Mouse (Mus musculus): ENCODE results near the gene Cklf. TPM values are rescaled to one million over a fixed set of nuclear protein-coding genes. Genes with fewer than 3 reads are reported as not detected.
A peak's percentile ranks its signal among the peaks of the same experiment; 100 is the strongest.

Gene Cklf
- polyA plus RNA-seq, 1 experiment = 63.8 TPM

DNA sequence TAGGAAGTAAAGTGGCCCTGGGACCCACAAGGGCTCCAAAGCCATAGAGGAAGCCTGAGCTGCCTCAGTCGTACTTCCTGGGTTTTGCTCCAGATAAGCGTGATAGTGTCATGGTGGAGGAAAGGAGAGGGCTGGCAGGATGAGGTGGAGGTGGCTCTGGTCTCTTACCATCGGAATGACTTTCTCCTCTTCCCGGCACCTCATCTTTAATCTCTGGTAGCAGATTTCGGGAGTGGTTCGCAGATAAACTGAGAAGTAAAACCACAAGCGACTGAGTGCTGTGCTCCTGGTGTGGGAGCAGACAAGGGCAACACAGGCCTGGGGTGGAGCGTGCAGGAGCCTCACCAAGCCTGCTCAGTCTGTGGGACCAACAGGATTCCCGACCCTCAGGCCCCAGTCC, 20.3 kb upstream of the Cklf start:
- Histone ChIP-seq H3K27ac (ENCODE audit: control insufficient read depth, insufficient read depth, low read depth, low read length, poor library complexity) (no peak overlapping the region), H3K4me1 (ENCODE audit: control insufficient read depth, insufficient read depth, low read length) (peaks cover 4% of the 10 kb centered on the region; the same call in 1 of the 2 replicates), H3K4me3 (replicated peaks; ENCODE audit: control insufficient read depth, low read depth, low read length) (no peak overlapping the region)
- 60% methylated on average over 9 of the region's 9 CpGs for WGBS
- TF ChIP-seq CTCF (IDR thresholded peaks at IDR 0.05; ENCODE audit: control insufficient read depth, insufficient read depth, low read length) (no peak), POLR2A (IDR thresholded peaks at IDR 0.05; ENCODE audit: borderline replicate concordance, control insufficient read depth, low read depth, low read length) (no peak)

DNA sequence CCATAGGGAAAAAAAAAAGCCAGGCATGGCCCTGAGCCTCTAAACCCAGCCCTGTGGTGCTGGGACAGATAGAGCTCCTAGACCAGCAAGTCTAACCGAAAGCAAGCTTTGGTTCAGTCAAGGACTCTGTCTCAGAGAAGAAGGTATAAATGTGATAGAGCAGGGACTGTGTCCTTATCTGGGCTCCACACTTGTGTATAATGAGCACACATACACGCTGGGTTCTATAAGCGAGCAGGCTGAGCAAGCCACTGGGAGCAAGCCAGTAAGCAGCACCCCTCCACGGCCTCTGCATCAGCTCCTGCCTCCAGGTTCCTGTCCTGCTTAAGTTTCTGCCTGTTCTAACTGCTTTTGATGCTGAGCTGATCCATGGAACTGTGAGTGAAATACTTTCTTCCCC, 18.6 kb upstream of the Cklf start:
- TF ChIP-seq POLR2A (IDR thresholded peaks at IDR 0.05; ENCODE audit: borderline replicate concordance, control insufficient read depth, low read depth, low read length) (no peak), CTCF (IDR thresholded peaks at IDR 0.05; ENCODE audit: control insufficient read depth, insufficient read depth, low read length) (no peak)
- Histone ChIP-seq H3K4me3 (replicated peaks; ENCODE audit: control insufficient read depth, low read depth, low read length) (no peak overlapping the region), H3K4me1 (ENCODE audit: control insufficient read depth, insufficient read depth, low read length) (peaks cover 4% of the 10 kb centered on the region; the same call in 1 of the 2 replicates), H3K27ac (ENCODE audit: control insufficient read depth, insufficient read depth, low read depth, low read length, poor library complexity) (peak overlapping the region; percentile 26; the same call in 1 of the 2 replicates)
- WGBS = 72% methylated on average over 4 of the region's 4 CpGs

DNA sequence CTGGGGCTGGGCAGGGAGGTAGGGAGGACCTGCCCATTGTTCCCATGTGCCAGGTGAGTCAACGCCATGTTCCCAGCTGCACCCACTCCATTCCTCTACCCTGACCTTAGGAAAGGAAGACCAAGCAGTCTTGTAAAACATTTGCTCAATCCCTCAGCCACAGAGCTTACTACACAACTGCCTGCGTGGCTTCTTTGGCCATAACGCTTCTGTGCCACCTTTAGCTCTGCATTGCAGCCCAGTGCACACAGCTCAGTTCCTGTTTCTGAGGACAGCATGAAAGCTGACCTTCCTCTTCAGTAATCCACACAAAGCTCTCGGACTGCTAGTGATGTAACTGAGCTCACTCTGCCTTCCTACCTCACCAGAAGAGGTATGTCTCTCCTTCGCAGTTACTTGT, 17.7 kb upstream of the Cklf start:
- no peak for TF ChIP-seq CTCF (IDR thresholded peaks at IDR 0.05; ENCODE audit: control insufficient read depth, insufficient read depth, low read length)
- no peak for TF ChIP-seq POLR2A (IDR thresholded peaks at IDR 0.05; ENCODE audit: borderline replicate concordance, control insufficient read depth, low read depth, low read length)
- H3K4me3 ChIP-seq (replicated peaks; ENCODE audit: control insufficient read depth, low read depth, low read length) = no peak overlapping the region
- H3K4me1 ChIP-seq (ENCODE audit: control insufficient read depth, insufficient read depth, low read length) = peaks cover 4% of the 10 kb centered on the region; the same call in 1 of the 2 replicates
- H3K27ac ChIP-seq (ENCODE audit: control insufficient read depth, insufficient read depth, low read depth, low read length, poor library complexity) = peak overlapping the region; percentile 94
- WGBS = 44% methylated on average over 5 of the region's 5 CpGs

DNA sequence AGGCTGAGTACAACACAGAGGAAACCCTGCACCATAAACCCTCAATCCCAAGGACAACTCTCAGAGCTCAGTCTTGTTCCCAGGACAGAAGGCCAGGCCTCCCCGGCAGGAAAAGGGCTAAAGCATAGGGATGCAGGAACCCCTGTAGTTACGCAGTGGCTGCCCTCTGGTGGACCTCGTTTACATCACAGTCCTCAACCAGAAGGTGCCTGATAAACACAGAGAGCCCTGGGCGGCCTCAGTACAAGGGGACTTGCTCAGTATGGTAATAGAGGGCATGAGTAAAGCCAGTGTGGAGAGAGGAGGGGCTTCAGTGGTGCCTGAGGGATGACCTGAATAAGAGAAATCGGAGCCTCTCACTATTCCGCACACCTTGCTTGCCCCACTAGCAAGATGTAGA, 16.1 kb upstream of the Cklf start:
- H3K4me3 ChIP-seq (replicated peaks; ENCODE audit: control insufficient read depth, low read depth, low read length) = no peak overlapping the region
- WGBS = 67% methylated on average over 6 of the region's 6 CpGs
- TF ChIP-seq CTCF (IDR thresholded peaks at IDR 0.05; ENCODE audit: control insufficient read depth, insufficient read depth, low read length) = peak; percentile 44; the same call in 1 of the 2 replicates
- no peak for TF ChIP-seq POLR2A (IDR thresholded peaks at IDR 0.05; ENCODE audit: borderline replicate concordance, control insufficient read depth, low read depth, low read length)

DNA sequence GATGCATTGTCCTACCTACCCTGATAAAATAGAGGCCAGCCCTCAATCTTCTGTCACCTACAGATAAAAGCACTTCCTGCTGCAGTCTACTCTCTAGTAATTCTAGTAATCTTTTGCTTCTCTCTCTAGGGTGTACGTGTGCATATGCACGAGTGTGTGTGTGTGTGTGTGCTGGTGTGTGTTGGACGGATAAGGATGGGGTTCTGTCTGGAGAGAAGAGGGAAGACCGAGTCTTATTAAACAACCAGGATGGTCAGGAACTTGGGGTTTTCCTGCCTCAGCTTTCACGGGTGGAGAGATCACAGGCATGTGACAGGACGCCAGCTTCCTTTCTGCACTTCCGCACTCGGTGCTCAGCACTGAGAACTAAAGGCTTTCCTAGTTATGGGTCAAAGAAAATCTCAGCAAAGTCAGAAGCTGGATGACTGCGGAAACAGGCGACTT, 11.2 kb upstream of the Cklf start:
- 5% methylated on average over 10 of the region's 10 CpGs for WGBS
- Histone ChIP-seq H3K27ac (ENCODE audit: control insufficient read depth, insufficient read depth, low read depth, low read length, poor library complexity) (peak overlapping the region; percentile 25), H3K4me1 (ENCODE audit: control insufficient read depth, insufficient read depth, low read length) (peaks cover 9% of the 10 kb centered on the region; the same call in 1 of the 2 replicates), H3K4me3 (replicated peaks; ENCODE audit: control insufficient read depth, low read depth, low read length) (peak overlapping the region; percentile 12)
- no peak for TF ChIP-seq POLR2A (IDR thresholded peaks at IDR 0.05; ENCODE audit: borderline replicate concordance, control insufficient read depth, low read depth, low read length)
- TF ChIP-seq CTCF (IDR thresholded peaks at IDR 0.05; ENCODE audit: control insufficient read depth, insufficient read depth, low read length) = no peak

More for the DNA sequence above, 16.1 kb upstream of the Cklf start:
- no peak overlapping the region for H3K27ac ChIP-seq (ENCODE audit: control insufficient read depth, insufficient read depth, low read depth, low read length, poor library complexity)
- H3K4me1 ChIP-seq (ENCODE audit: control insufficient read depth, insufficient read depth, low read length) = peaks cover 9% of the 10 kb centered on the region; the same call in 1 of the 2 replicates

DNA sequence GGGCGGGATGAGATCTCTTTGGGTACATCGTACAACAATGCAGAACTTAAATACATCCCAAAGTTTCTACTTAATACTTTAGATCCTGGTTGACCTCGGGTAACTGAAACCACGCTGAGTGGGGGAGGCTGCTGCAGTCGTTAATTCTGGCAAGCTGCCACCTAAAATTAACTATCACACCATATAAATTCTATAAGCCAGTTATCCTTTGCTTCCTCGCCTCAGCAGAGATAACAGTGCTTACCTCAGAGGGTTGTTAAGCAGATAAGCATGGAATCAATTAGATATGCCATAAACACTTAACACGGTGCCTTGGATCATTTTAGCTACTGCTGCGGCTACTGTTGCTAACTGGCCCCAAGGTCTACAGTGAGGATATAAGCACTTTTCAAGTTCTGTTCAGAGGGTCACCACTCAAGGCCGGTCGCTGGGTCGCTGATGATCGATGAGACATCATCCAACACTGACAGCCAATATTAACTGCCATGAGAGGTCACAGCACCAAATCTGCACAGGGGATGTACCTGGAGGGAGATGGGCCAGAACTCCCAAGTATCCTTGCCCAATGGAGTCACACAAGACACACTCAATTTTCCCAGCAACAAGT, 8.5 kb upstream of the Cklf start:
- H3K4me1 ChIP-seq (ENCODE audit: control insufficient read depth, insufficient read depth, low read length) = peaks cover 14% of the 10 kb centered on the region; the same call in 1 of the 2 replicates
- H3K4me3 ChIP-seq (replicated peaks; ENCODE audit: control insufficient read depth, low read depth, low read length) = no peak overlapping the region
- WGBS = 68% methylated on average over 12 of the region's 12 CpGs

DNA sequence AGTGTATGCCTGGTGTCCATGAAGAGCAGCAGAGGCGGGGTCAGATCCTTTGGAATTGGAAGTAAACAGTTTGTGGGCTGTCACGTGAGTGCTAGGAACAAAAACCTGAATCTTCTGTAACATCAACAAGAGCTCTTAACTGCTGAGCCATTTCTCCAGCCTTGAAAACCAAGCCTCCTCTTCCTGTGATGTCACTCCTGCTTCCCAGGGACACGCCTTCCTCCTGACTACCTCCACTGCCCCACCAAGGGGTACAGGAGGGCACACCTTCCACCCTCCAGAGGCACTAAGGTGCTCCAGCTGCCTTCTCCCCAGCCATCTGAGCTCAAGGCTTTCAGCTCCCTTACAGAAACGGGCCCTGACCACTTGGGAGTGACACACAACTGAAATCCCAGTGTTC, 4.0 kb upstream of the Cklf start:
- 47% methylated on average over 4 of the region's 4 CpGs for WGBS
- peak overlapping the region; percentile 80 for H3K27ac ChIP-seq (ENCODE audit: control insufficient read depth, insufficient read depth, low read depth, low read length, poor library complexity)
- TF ChIP-seq POLR2A (IDR thresholded peaks at IDR 0.05; ENCODE audit: borderline replicate concordance, control insufficient read depth, low read depth, low read length) (no peak), CTCF (IDR thresholded peaks at IDR 0.05; ENCODE audit: control insufficient read depth, insufficient read depth, low read length) (no peak)

More for the DNA sequence above, 8.5 kb upstream of the Cklf start:
- TF ChIP-seq CTCF (IDR thresholded peaks at IDR 0.05; ENCODE audit: control insufficient read depth, insufficient read depth, low read length) (no peak), POLR2A (IDR thresholded peaks at IDR 0.05; ENCODE audit: borderline replicate concordance, control insufficient read depth, low read depth, low read length) (no peak)
- H3K27ac ChIP-seq (ENCODE audit: control insufficient read depth, insufficient read depth, low read depth, low read length, poor library complexity) = no peak overlapping the region

DNA sequence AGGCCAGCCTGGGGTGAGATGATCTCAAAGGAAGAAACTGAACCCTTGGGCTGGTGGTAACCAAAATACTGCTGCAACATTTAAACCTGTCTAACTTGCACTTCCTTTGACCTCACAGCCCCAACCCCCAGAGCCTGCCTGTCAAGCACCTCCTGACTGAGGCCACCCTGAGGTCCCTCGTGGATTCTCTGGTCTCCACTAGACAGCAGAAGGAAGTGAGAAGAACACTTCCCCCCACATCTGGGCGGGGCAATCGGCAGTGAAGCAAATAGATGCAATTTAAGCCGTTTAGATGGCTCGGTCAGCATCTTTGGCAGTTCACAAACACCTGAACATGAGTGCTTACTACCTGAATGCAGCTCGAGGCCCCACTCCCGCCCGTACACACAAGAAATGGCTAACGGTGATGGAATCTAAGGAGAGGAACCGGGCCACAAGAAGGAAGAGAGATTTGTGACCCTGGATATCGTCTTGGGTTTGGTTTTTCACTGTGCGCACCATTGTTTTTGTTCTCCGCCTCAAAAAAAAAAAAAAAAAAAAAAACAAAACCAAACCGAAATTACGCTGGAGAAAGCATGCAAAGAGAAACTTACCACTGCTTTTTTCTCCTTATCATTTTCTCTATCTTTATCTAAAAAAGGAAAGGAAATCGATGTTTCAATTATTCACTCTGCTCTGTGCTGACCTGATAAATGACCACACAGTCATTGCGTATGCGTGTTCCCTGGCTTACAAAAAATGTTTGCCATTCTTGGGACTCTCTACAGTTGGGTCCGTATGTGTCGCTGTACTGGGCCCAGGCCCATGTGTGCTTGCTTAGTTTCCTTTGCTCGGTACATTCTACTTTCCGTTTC, 3.4 kb upstream of the Cklf start:
- WGBS = 5% methylated on average over 22 of the region's 22 CpGs

More for the DNA sequence above, 4.0 kb upstream of the Cklf start:
- H3K4me1 ChIP-seq (ENCODE audit: control insufficient read depth, insufficient read depth, low read length) = peaks cover 5% of the 10 kb centered on the region; the same call in 1 of the 2 replicates
- no peak overlapping the region for H3K4me3 ChIP-seq (replicated peaks; ENCODE audit: control insufficient read depth, low read depth, low read length)

More for the DNA sequence above, 3.4 kb upstream of the Cklf start:
- TF ChIP-seq CTCF (IDR thresholded peaks at IDR 0.05; ENCODE audit: control insufficient read depth, insufficient read depth, low read length) = no peak
- no peak for TF ChIP-seq POLR2A (IDR thresholded peaks at IDR 0.05; ENCODE audit: borderline replicate concordance, control insufficient read depth, low read depth, low read length)
- Histone ChIP-seq H3K4me3 (replicated peaks; ENCODE audit: control insufficient read depth, low read depth, low read length) (peak overlapping the region; percentile 73), H3K27ac (ENCODE audit: control insufficient read depth, insufficient read depth, low read depth, low read length, poor library complexity) (peak overlapping the region; percentile 96), H3K4me1 (ENCODE audit: control insufficient read depth, insufficient read depth, low read length) (peaks cover 5% of the 10 kb centered on the region; the same call in 1 of the 2 replicates)
